In the genomic region with DNA sequence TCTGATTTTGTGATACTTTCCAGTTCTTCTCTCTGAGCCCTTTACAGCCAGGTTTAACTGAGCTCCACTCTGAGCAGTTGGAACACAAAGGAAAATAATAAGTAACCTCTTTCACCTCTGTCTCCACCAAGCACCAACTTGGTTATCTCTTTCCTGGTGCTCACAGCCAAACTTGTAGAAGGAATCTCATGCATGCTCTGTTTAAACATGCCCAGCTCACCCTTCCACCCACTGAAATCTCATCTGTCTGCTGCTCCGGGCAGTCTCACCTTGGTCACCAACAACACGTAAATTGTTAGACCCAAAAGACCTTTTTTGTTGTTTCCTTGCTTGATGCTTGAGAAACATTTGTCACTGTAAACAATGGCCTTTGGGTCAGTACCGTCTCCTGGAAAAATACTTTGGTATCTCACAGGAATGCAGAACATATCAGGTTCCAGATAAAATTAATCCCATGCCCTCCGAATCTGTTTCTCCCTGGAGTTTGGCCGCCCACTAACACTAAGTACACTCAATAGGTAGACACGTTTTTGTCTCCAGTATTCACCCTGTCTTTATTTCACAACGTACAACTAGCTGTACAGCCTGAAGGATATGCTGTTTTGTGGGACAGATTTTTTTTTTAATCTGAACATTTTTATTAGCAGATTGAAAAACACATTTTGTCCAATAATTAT, we compare ENCODE assay signal across 23 mouse cellular contexts. TPM values are rescaled to one million over a fixed set of nuclear protein-coding genes. Genes with fewer than 3 reads are reported as not detected.
DNase-seq lines count a peak whose midpoint lies in the region; ATAC-seq and TF ChIP-seq lines count a peak whose summit lies in the region.
"Had no signal": no experiment of that assay in that cellular context is flagged by ENCODE, and none has a peak within 500 bp of the region (broad histone marks: within the 10 kb centered on the region; RNA-seq: fewer than 3 reads in every experiment).

No protein-coding gene starts in this region.

- TF ChIP-seq CTCF in heart, adult 2 months (IDR thresholded peaks at IDR 0.05): no peak
- TF ChIP-seq CTCF in kidney, adult 2 months (conservative IDR thresholded peaks at IDR 0.05; ENCODE audit: insufficient read depth, insufficient read length, low read depth, low read length): no peak

- no peaks in the 10 kb centered on the region for H3K9me3 ChIP-seq in midbrain, embryonic 11.5 days (ENCODE audit: control insufficient read depth, low read length)
- H3K9me3 ChIP-seq in midbrain, embryonic 14.5 days (ENCODE audit: control insufficient read depth, low read length): no peaks in the 10 kb centered on the region
- H3K9me3 ChIP-seq in heart, embryonic 15.5 days (replicated peaks): no peaks in the 10 kb centered on the region
- H3K9me3 ChIP-seq: embryonic facial prominence, embryonic 15.5 days; forebrain, embryonic 12.5 days; hindbrain, embryonic 10.5 days; intestine, embryonic 15.5 days; kidney, embryonic 15.5 days had no signal

- peak in 1 of 2 experiments; percentile 12 for DNase-seq in heart, adult 2 months
- no peak for DNase-seq in heart, postnatal 4 days
- peak; percentile 61 for DNase-seq in midbrain, embryonic 11.5 days (ENCODE audit: low spot score, missing footprints)
- DNase-seq in midbrain, embryonic 14.5 days: no peak
- peak; percentile 39 for DNase-seq in yolk sac, embryonic 10.5 days (ENCODE audit: low spot score)
- DNase-seq in layer of hippocampus, adult 9-10 months (ENCODE audit: low spot score): no peak
- no peak for DNase-seq in kidney, adult 2 months
- DNase-seq: adrenal gland, postnatal 14 days; cerebellum, adult 18-20 months; cerebellum, postnatal 14 days; embryo, embryonic 11 days; gastrocnemius, postnatal 10 days; kidney, adult 18-20 months had no signal

- no peak for ATAC-seq in midbrain, embryonic 11.5 days (ENCODE audit: low FRiP score)
- ATAC-seq in midbrain, embryonic 14.5 days (ENCODE audit: low FRiP score, low TSS enrichment): no peak
- no peak; the same call in 1 of the 2 replicates for ATAC-seq in heart, embryonic 15.5 days (replicated peaks; ENCODE audit: insufficient number of reproducible peaks, insufficient read depth, low FRiP score, low read depth)
- ATAC-seq: forebrain, embryonic 16.5 days; intestine, embryonic 15.5 days had no signal

- H3K4me2 ChIP-seq in midbrain, embryonic 11.5 days: no peak overlapping the region
- no peak overlapping the region for H3K4me2 ChIP-seq in midbrain, embryonic 14.5 days (ENCODE audit: low read length)
- H3K4me2 ChIP-seq in heart, embryonic 15.5 days: peak overlapping the region; percentile 6
- H3K4me2 ChIP-seq: embryonic facial prominence, embryonic 15.5 days; forebrain, embryonic 12.5 days; hindbrain, embryonic 14.5 days; intestine, embryonic 15.5 days; kidney, embryonic 15.5 days had no signal

- TF ChIP-seq EP300 in heart, adult 2 months (IDR thresholded peaks at IDR 0.05; ENCODE audit: insufficient read depth, low read depth, low read length): no peak

- no peak overlapping the region for H3K4me3 ChIP-seq in heart, adult 2 months
- H3K4me3 ChIP-seq in midbrain, embryonic 11.5 days (ENCODE audit: low read depth, low read length): no peak overlapping the region
- no peak overlapping the region for H3K4me3 ChIP-seq in midbrain, embryonic 14.5 days (replicated peaks; ENCODE audit: low read depth, low read length)
- H3K4me3 ChIP-seq in heart, embryonic 15.5 days: no peak overlapping the region
- H3K4me3 ChIP-seq in kidney, adult 2 months (ENCODE audit: insufficient read depth, low read depth, low read length): no peak overlapping the region
- H3K4me3 ChIP-seq: embryonic facial prominence, embryonic 15.5 days; erythroblast, embryonic 14.5 days; forebrain, embryonic 12.5 days; hindbrain, embryonic 10.5 days; intestine, embryonic 15.5 days; kidney, embryonic 15.5 days had no signal

- WGBS in heart, adult 2 months: 41% methylated on average over 7 of the region's 7 CpGs
- WGBS in midbrain, embryonic 11.5 days: 86% methylated on average over 7 of the region's 7 CpGs
- 86% methylated on average over 7 of the region's 7 CpGs for WGBS in midbrain, embryonic 14.5 days
- 29% methylated on average over 7 of the region's 7 CpGs for WGBS in heart, embryonic 15.5 days
- WGBS in kidney, adult 2 months: 63% methylated on average over 7 of the region's 7 CpGs

- no peaks in the 10 kb centered on the region for H3K36me3 ChIP-seq in heart, adult 2 months (ENCODE audit: control insufficient read depth, insufficient read depth, low read length)
- H3K36me3 ChIP-seq in midbrain, embryonic 11.5 days (ENCODE audit: control insufficient read depth, insufficient read depth, low read length): no peaks in the 10 kb centered on the region
- no peaks in the 10 kb centered on the region for H3K36me3 ChIP-seq in midbrain, embryonic 14.5 days (ENCODE audit: control insufficient read depth, insufficient read depth, low read length)
- H3K36me3 ChIP-seq in heart, embryonic 15.5 days: no peaks in the 10 kb centered on the region
- H3K36me3 ChIP-seq in kidney, adult 2 months (ENCODE audit: control insufficient read depth, insufficient read depth, low read length): no peaks in the 10 kb centered on the region
- H3K36me3 ChIP-seq: embryonic facial prominence, embryonic 15.5 days; forebrain, embryonic 12.5 days; hindbrain, embryonic 10.5 days; intestine, embryonic 15.5 days; kidney, embryonic 15.5 days had no signal

- intact Hi-C loops in heart, adult 2 months (cut with DNase I): no loop called here

- H3K9ac ChIP-seq in heart, adult 2 months (ENCODE audit: low read depth, low read length): no peak overlapping the region; the same call in 1 of the 2 replicates
- no peak overlapping the region for H3K9ac ChIP-seq in midbrain, embryonic 11.5 days (ENCODE audit: low read length)
- H3K9ac ChIP-seq in midbrain, embryonic 14.5 days (replicated peaks; ENCODE audit: low read length): no peak overlapping the region
- no peak overlapping the region for H3K9ac ChIP-seq in heart, embryonic 15.5 days
- H3K9ac ChIP-seq: embryonic facial prominence, embryonic 15.5 days; forebrain, embryonic 12.5 days; hindbrain, embryonic 14.5 days; intestine, embryonic 15.5 days; kidney, embryonic 15.5 days had no signal

- H3K4me1 ChIP-seq in heart, adult 2 months (ENCODE audit: control insufficient read depth, insufficient read depth, low read length): no peaks in the 10 kb centered on the region; the same call in 1 of the 2 replicates
- no peaks in the 10 kb centered on the region for H3K4me1 ChIP-seq in midbrain, embryonic 11.5 days (ENCODE audit: control insufficient read depth, insufficient read depth, low read length)
- H3K4me1 ChIP-seq in midbrain, embryonic 14.5 days (ENCODE audit: control insufficient read depth, insufficient read depth, low read length): no peaks in the 10 kb centered on the region
- H3K4me1 ChIP-seq in heart, embryonic 15.5 days (replicated peaks): peaks cover 8% of the 10 kb centered on the region
- H3K4me1 ChIP-seq in kidney, adult 2 months (ENCODE audit: control insufficient read depth, insufficient read depth, low read length): no peaks in the 10 kb centered on the region
- H3K4me1 ChIP-seq: embryonic facial prominence, embryonic 15.5 days; forebrain, embryonic 12.5 days; hindbrain, embryonic 10.5 days; intestine, embryonic 15.5 days; kidney, embryonic 15.5 days had no signal

- H3K79me2 ChIP-seq in heart, adult 2 months (replicated peaks; ENCODE audit: control insufficient read depth, insufficient read depth, low read length): no peaks in the 10 kb centered on the region

- H3K27ac ChIP-seq in heart, adult 2 months: peak overlapping the region; percentile 22; the same call in 1 of the 2 replicates
- H3K27ac ChIP-seq in midbrain, embryonic 11.5 days (ENCODE audit: low read depth, low read length): no peak overlapping the region
- no peak overlapping the region for H3K27ac ChIP-seq in midbrain, embryonic 14.5 days (replicated peaks; ENCODE audit: low read depth, low read length)
- H3K27ac ChIP-seq in heart, embryonic 15.5 days: peak overlapping the region; percentile 74
- no peak overlapping the region for H3K27ac ChIP-seq in kidney, adult 2 months (ENCODE audit: insufficient read depth, low read depth, low read length)
- H3K27ac ChIP-seq: embryonic facial prominence, embryonic 15.5 days; forebrain, embryonic 12.5 days; hindbrain, embryonic 10.5 days; hindbrain, embryonic 14.5 days; intestine, embryonic 15.5 days; kidney, embryonic 15.5 days had no signal

- TF ChIP-seq POLR2A in heart, adult 2 months (IDR thresholded peaks at IDR 0.05; ENCODE audit: insufficient read depth, low read depth, low read length): no peak
- TF ChIP-seq POLR2A in kidney, adult 2 months (IDR thresholded peaks at IDR 0.05; ENCODE audit: low read depth, low read length): no peak

- H3K27me3 ChIP-seq in heart, adult 2 months (ENCODE audit: control insufficient read depth, insufficient read depth, low read length): no peaks in the 10 kb centered on the region
- H3K27me3 ChIP-seq in midbrain, embryonic 11.5 days (ENCODE audit: control insufficient read depth, insufficient read depth, low read length): no peaks in the 10 kb centered on the region
- H3K27me3 ChIP-seq in midbrain, embryonic 14.5 days (ENCODE audit: control insufficient read depth, insufficient read depth, low read length): no peaks in the 10 kb centered on the region
- no peaks in the 10 kb centered on the region for H3K27me3 ChIP-seq in heart, embryonic 15.5 days
- H3K27me3 ChIP-seq in kidney, adult 2 months (replicated peaks; ENCODE audit: control insufficient read depth, insufficient read depth, low read length): no peaks in the 10 kb centered on the region
- H3K27me3 ChIP-seq: embryonic facial prominence, embryonic 15.5 days; forebrain, embryonic 12.5 days; intestine, embryonic 15.5 days; kidney, embryonic 15.5 days had no signal

RNA-seq across cellular contexts. Expression of gene Gja1, which starts 38.9 kb away (rescaled TPM):
- total RNA-seq in heart, adult 2 months (2021): 100 to 1,000 TPM; 359 to 429 TPM
- 156 and 205 TPM in 2 replicates for polyA plus RNA-seq in heart, adult 2 months (2012; rRNA removed)
- total RNA-seq in heart, postnatal 4 days (2021): 100 to 1,000 TPM; 713 to 779 TPM
- 130 and 147 TPM in 2 replicates for polyA plus RNA-seq in midbrain, embryonic 11.5 days (2014; fragmentation: Nextera tagmentation; extraction: Ambion mirVana)
- polyA plus RNA-seq in midbrain, embryonic 14.5 days (2014; fragmentation: Nextera tagmentation; extraction: Ambion mirVana): 14.1 and 90.0 TPM in 2 replicates
- 368 and 467 TPM in 2 replicates for polyA plus RNA-seq in heart, embryonic 15.5 days (2015; fragmentation: Nextera tagmentation; extraction: Ambion mirVana)
- polyA plus RNA-seq in kidney, adult 2 months (2012; rRNA removed): 3.3 and 5.6 TPM in 2 replicates
- total RNA-seq: MEL had no signal
- polyA plus RNA-seq: erythroblast, embryonic 14.5 days had no signal

Comparison
In these comparisons a context has a peak if more than half of its experiments do, and no peak if none do; other contexts are left out.
1. DNase-seq: peak in midbrain, embryonic 11.5 days (single experiment) and yolk sac, embryonic 10.5 days (single experiment); none in heart, postnatal 4 days (single experiment), midbrain, embryonic 14.5 days (single experiment), layer of hippocampus, adult 9-10 months (single experiment) and kidney, adult 2 months (single experiment).
2. H3K27ac ChIP-seq: peak in heart, adult 2 months (single experiment) and heart, embryonic 15.5 days (single experiment); none in midbrain, embryonic 11.5 days (single experiment), midbrain, embryonic 14.5 days (single experiment) and kidney, adult 2 months (single experiment).